Mouse (Mus musculus): ENCODE results near the gene Olfr952. TPM values are rescaled to one million over a fixed set of nuclear protein-coding genes. Genes with fewer than 3 reads are reported as not detected.

The Olfr952 gene
- not detected in 2 replicates for polyA plus RNA-seq (2015; fragmentation: Nextera tagmentation; extraction: Ambion mirVana)

GRCm38 (mm10) chr9:39427048-39427447, at the start of gene Olfr952:
Gene Olfr952 (minus strand): TSS chr9:39427148.

GRCm38 (mm10) chr9:39471844-39472243, 44.9 kb upstream of the Olfr952 start, which contains the start of gene Olfr955:
Gene Olfr955 (minus strand): TSS chr9:39471944.

GRCm38 (mm10) chr9:39456401-39456800, 29.5 kb upstream of the Olfr952 start, which contains the start of gene Olfr954:
Gene Olfr954 (plus strand): TSS chr9:39456701.

GRCm38 (mm10) chr9:39387110-39387509, 39.8 kb downstream of the Olfr952 start, which contains the start of gene Olfr951:
Gene Olfr951 (plus strand): TSS chr9:39387410.

Other genes starting within 250 kb of the Olfr952 start
- gene Olfr944, start 225.2 kb downstream of the Olfr952 start, polyA plus RNA-seq (2015; fragmentation: Nextera tagmentation; extraction: Ambion mirVana): not detected in 2 replicates
- not detected in 2 replicates for gene Olfr1537, start 177.2 kb downstream of the Olfr952 start, polyA plus RNA-seq (2015; fragmentation: Nextera tagmentation; extraction: Ambion mirVana)
- not detected in 2 replicates for gene Olfr945, start 150.3 kb downstream of the Olfr952 start, polyA plus RNA-seq (2015; fragmentation: Nextera tagmentation; extraction: Ambion mirVana)
- not detected in 2 replicates for gene Olfr948, start 101.1 kb downstream of the Olfr952 start, polyA plus RNA-seq (2015; fragmentation: Nextera tagmentation; extraction: Ambion mirVana)
- gene Olfr951, start 39.7 kb downstream of the Olfr952 start, polyA plus RNA-seq (2015; fragmentation: Nextera tagmentation; extraction: Ambion mirVana): not detected in 2 replicates
- gene Olfr954, start 29.6 kb upstream of the Olfr952 start, polyA plus RNA-seq (2015; fragmentation: Nextera tagmentation; extraction: Ambion mirVana): not detected in 2 replicates
- gene Olfr955, start 44.8 kb upstream of the Olfr952 start, polyA plus RNA-seq (2015; fragmentation: Nextera tagmentation; extraction: Ambion mirVana): not detected in 2 replicates
- gene Olfr44, start 66.8 kb upstream of the Olfr952 start, polyA plus RNA-seq (2015; fragmentation: Nextera tagmentation; extraction: Ambion mirVana): not detected in 2 replicates
- gene Olfr957, start 88.7 kb upstream of the Olfr952 start, polyA plus RNA-seq (2015; fragmentation: Nextera tagmentation; extraction: Ambion mirVana): not detected in 2 replicates
- gene Olfr958, start 126.9 kb upstream of the Olfr952 start, polyA plus RNA-seq (2015; fragmentation: Nextera tagmentation; extraction: Ambion mirVana): not detected in 2 replicates
- gene Olfr959, start 148.4 kb upstream of the Olfr952 start, polyA plus RNA-seq (2015; fragmentation: Nextera tagmentation; extraction: Ambion mirVana): not detected in 2 replicates
- gene AW551984, start 177.3 kb upstream of the Olfr952 start, polyA plus RNA-seq (2015; fragmentation: Nextera tagmentation; extraction: Ambion mirVana): 39.4 and 49.0 TPM in 2 replicates
- not detected in 2 replicates for gene Olfr148, start 183.5 kb upstream of the Olfr952 start, polyA plus RNA-seq (2015; fragmentation: Nextera tagmentation; extraction: Ambion mirVana)
- not detected in 2 replicates for gene Olfr960, start 194.2 kb upstream of the Olfr952 start, polyA plus RNA-seq (2015; fragmentation: Nextera tagmentation; extraction: Ambion mirVana)
- not detected in 2 replicates for gene Olfr961, start 217.9 kb upstream of the Olfr952 start, polyA plus RNA-seq (2015; fragmentation: Nextera tagmentation; extraction: Ambion mirVana)
- not detected in 2 replicates for gene Olfr963, start 240.1 kb upstream of the Olfr952 start, polyA plus RNA-seq (2015; fragmentation: Nextera tagmentation; extraction: Ambion mirVana)

Data from adrenal gland, postnatal 0 days (tissue).